Mouse (Mus musculus): Measurements from ENCODE around the gene Pbx4. TPM values are rescaled to one million over a fixed set of nuclear protein-coding genes. Genes with fewer than 3 reads are reported as not detected.

Gene Pbx4
- polyA plus RNA-seq, 1 experiment from 2014 or later, result 61.2 TPM

DNA sequence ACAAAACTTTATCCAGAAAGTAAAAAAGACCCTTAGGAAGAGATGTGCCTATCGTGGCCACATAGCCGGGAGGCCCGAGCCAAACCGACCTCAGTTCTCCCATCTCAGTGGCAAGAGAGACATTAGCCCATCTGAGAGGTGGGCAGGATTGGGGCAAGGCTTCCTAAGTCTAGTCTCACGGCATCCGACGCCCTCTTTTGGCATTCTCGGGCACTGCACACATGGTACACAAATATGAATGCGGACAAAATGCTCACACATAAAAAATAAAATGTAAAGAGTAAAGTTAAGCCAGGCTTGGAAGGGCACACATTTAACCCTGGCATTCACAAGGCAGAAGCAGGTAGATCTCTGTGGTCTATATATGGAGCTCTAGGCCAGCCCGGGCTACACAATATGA is 21.6 kb downstream of the Pbx4 start:
- H3K4me2 ChIP-seq, result no peak overlapping the region
- 95% methylated on average over 10 of the region's 10 CpGs for WGBS

DNA sequence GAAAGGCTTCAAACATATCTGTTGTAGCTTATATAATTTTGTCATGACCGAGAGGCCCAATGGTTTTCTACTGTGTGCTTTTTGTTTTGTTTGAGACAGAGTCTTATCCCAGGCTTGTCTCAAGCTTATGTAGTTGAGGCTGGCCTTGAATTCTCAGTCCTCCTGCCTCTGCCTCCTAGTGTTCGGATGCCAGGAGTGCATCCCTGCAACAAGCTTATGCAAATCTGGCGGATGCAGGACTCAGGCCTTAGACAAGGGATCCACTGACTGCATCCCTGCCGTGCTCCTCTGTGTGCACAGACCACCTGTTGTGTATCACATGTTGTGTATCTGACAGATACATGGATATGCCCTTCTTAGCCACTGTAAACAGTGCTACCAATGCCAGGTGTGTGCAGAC is 28.5 kb downstream of the Pbx4 start:
- no peak overlapping the region for H3K9ac ChIP-seq (replicated peaks)
- H3K4me3 ChIP-seq (replicated peaks), result no peak overlapping the region
- no peak overlapping the region for H3K4me2 ChIP-seq
- H3K27me3 ChIP-seq (replicated peaks), result no peaks in the 10 kb centered on the region
- WGBS, result 63% methylated on average over 4 of the region's 4 CpGs
- H3K9me3 ChIP-seq (replicated peaks), result no peaks in the 10 kb centered on the region
- no peak for ATAC-seq (ENCODE audit: low FRiP score)
- H3K27ac ChIP-seq (replicated peaks), result no peak overlapping the region
- peaks cover 30% of the 10 kb centered on the region for H3K36me3 ChIP-seq
- H3K4me1 ChIP-seq, result no peaks in the 10 kb centered on the region

More for the DNA sequence above, 21.6 kb downstream of the Pbx4 start:
- Histone ChIP-seq H3K4me1 (no peaks in the 10 kb centered on the region), H3K9ac (replicated peaks) (no peak overlapping the region), H3K27me3 (replicated peaks) (no peaks in the 10 kb centered on the region), H3K9me3 (replicated peaks) (no peaks in the 10 kb centered on the region), H3K27ac (replicated peaks) (no peak overlapping the region), H3K4me3 (replicated peaks) (no peak overlapping the region), H3K36me3 (peaks cover 5% of the 10 kb centered on the region; the same call in 1 of the 2 replicates)
- ATAC-seq (ENCODE audit: low FRiP score), result no peak

DNA sequence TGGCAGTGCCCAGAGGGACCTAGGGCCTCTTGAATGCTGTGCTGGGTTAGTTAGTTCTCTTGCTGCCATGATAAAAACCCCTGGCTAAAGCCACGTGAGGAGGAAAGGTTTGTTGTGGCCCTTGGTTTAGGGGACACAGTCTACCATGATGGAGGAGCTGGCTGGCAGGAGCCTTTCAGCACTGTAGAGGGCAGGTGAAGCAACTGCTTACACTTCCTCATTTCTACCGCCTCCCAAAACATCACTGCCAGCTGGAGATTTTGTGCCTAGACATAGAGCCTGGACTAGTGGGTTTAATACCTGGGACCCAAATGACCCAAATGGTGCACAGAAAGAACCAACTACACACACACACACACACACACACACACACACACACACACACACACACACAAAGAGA is 29.0 kb downstream of the Pbx4 start:
- Histone ChIP-seq H3K4me1 (no peaks in the 10 kb centered on the region), H3K36me3 (peaks cover 30% of the 10 kb centered on the region), H3K27ac (replicated peaks) (no peak overlapping the region), H3K27me3 (replicated peaks) (no peaks in the 10 kb centered on the region), H3K9ac (replicated peaks) (no peak overlapping the region), H3K4me2 (no peak overlapping the region), H3K9me3 (replicated peaks) (no peaks in the 10 kb centered on the region), H3K4me3 (replicated peaks) (no peak overlapping the region)
- ATAC-seq (ENCODE audit: low FRiP score), result no peak
- WGBS, result 77% methylated on average over 2 of the region's 2 CpGs

DNA sequence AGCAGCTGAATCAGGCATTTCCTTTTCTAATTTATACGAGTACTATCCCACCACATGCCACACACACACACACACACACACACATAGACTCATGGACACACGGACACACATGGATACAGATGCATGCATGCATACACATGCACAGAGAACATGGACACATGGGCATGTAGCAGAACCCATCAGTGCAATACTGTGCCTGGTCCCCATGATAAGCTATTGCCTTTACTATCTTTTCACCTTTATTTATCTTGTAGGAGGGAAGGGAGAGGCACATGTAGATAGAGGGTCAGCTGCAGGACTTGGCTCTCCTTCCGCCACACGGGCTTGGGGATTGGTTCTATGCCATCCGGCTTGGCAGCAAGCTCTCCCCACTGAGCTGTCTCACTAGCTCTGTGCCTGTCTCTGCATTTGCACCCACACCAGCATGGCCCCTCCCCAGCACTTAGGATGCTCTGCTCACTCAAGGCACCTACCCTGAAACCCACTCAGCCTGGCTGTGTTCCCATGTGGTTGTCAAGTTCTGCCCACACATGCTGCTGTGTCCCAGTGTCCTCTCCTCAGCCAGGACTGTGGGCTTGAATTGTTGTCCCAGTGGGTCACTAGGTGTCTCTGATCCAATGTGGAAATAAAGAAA is 31.2 kb downstream of the Pbx4 start:
- H3K4me1 ChIP-seq, result no peaks in the 10 kb centered on the region
- no peak overlapping the region for H3K9ac ChIP-seq (replicated peaks)
- no peak overlapping the region for H3K4me2 ChIP-seq
- peaks cover 30% of the 10 kb centered on the region for H3K36me3 ChIP-seq
- WGBS, result 87% methylated on average over 5 of the region's 5 CpGs
- H3K9me3 ChIP-seq (replicated peaks), result no peaks in the 10 kb centered on the region
- H3K27ac ChIP-seq (replicated peaks), result no peak overlapping the region
- ATAC-seq (ENCODE audit: low FRiP score), result no peak
- no peaks in the 10 kb centered on the region for H3K27me3 ChIP-seq (replicated peaks)
- H3K4me3 ChIP-seq (replicated peaks), result no peak overlapping the region

- Histone ChIP-seq H3K27me3 (replicated peaks) (no peaks in the 10 kb centered on the region), H3K4me1 (no peaks in the 10 kb centered on the region), H3K4me3 (replicated peaks) (no peak overlapping the region), H3K27ac (replicated peaks) (no peak overlapping the region), H3K9me3 (replicated peaks) (no peaks in the 10 kb centered on the region), H3K4me2 (no peak overlapping the region), H3K36me3 (peaks cover 29% of the 10 kb centered on the region), H3K9ac (replicated peaks) (no peak overlapping the region)
- no peak for ATAC-seq (ENCODE audit: low FRiP score)
- 82% methylated on average over 5 of the region's 5 CpGs for WGBS
Observed at GRCm38 (mm10) chr8:69864180-69864579, 31.9 kb downstream of the Pbx4 start.

GRCm38 (mm10) chr8:69867696-69868326 is 35.5 kb downstream of the Pbx4 start:
- no peak overlapping the region for H3K4me3 ChIP-seq (replicated peaks)
- no peaks in the 10 kb centered on the region for H3K4me1 ChIP-seq
- H3K9ac ChIP-seq (replicated peaks), result no peak overlapping the region
- no peak overlapping the region for H3K4me2 ChIP-seq
- peaks cover 16% of the 10 kb centered on the region; the same call in 1 of the 2 replicates for H3K36me3 ChIP-seq
- WGBS, result 81% methylated on average over 5 of the region's 5 CpGs
- H3K27ac ChIP-seq (replicated peaks), result no peak overlapping the region
- no peaks in the 10 kb centered on the region for H3K27me3 ChIP-seq (replicated peaks)
- no peaks in the 10 kb centered on the region for H3K9me3 ChIP-seq (replicated peaks)
- no peak for ATAC-seq (ENCODE audit: low FRiP score)

DNA sequence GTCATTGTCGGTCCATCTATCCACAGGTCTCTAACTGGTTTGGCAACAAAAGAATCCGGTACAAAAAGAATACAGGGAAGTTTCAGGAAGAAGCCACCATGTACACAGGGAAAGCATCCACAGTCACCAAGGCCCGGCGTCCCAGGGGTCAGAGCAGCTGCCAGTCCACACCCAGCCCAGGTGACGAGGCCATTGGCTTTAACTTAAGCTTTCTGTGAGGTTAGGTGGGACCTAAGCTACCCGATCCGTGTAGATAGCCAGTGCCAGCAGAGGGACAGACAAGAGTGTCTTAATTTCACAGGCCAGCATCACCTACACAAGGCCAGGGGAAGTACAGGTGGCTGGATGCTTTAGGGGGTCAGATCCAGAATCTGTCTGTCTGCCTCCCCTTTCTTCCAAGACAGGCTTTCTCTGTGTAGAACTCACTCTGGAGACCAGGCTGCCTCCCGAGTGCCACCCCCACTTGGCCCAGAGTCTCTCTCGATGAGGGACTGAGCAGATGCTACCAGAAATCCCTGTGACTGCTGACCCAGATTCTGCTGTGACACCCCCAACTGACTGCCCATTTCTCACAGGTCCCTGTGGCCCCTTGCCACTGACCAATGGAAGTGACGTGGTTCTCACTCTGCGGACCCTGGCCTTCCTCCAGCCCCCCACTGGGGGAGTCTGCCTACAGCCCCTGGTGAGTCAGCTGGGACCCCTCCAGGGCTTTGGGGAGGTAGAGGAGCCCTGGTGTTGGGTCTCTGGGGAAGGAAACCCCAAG is 37.9 kb downstream of the Pbx4 start:
- WGBS, result 88% methylated on average over 11 of the region's 11 CpGs
- H3K27me3 ChIP-seq (replicated peaks), result no peaks in the 10 kb centered on the region
- no peak overlapping the region for H3K4me2 ChIP-seq
- no peaks in the 10 kb centered on the region for H3K9me3 ChIP-seq (replicated peaks)
- H3K4me3 ChIP-seq (replicated peaks), result no peak overlapping the region
- no peaks in the 10 kb centered on the region for H3K4me1 ChIP-seq
- H3K27ac ChIP-seq (replicated peaks), result no peak overlapping the region
- ATAC-seq (ENCODE audit: low FRiP score), result no peak
- no peak overlapping the region for H3K9ac ChIP-seq (replicated peaks)
- peaks cover 10% of the 10 kb centered on the region; the same call in 1 of the 2 replicates for H3K36me3 ChIP-seq

DNA sequence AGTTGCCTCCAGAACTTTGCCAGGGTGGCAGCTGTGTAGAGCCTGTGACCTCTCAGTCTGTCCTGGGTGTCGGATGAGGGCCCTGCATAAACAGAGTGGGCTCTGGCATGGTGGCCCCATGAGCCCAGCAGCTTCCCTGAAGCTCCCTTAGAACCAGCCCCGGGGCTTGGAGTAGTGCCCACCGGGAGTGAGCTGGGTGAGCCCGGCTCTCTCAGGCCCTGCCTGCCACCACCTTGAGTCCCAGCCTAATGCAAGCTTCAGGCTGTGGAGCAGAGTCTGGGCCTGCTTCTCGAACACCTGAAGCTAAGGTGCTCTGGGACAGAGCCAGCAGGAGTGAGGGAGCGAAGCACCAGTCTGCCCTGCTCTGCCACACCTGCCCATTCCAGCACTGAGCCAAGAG is 38.6 kb downstream of the Pbx4 start:
- H3K36me3 ChIP-seq, result peaks cover 6% of the 10 kb centered on the region; the same call in 1 of the 2 replicates
- ATAC-seq (ENCODE audit: low FRiP score), result no peak
- H3K4me3 ChIP-seq (replicated peaks), result no peak overlapping the region
- H3K4me2 ChIP-seq, result no peak overlapping the region
- H3K27me3 ChIP-seq (replicated peaks), result no peaks in the 10 kb centered on the region
- no peaks in the 10 kb centered on the region for H3K9me3 ChIP-seq (replicated peaks)
- 91% methylated on average over 6 of the region's 6 CpGs for WGBS
- H3K9ac ChIP-seq (replicated peaks), result no peak overlapping the region
- no peaks in the 10 kb centered on the region for H3K4me1 ChIP-seq
- H3K27ac ChIP-seq (replicated peaks), result no peak overlapping the region

DNA sequence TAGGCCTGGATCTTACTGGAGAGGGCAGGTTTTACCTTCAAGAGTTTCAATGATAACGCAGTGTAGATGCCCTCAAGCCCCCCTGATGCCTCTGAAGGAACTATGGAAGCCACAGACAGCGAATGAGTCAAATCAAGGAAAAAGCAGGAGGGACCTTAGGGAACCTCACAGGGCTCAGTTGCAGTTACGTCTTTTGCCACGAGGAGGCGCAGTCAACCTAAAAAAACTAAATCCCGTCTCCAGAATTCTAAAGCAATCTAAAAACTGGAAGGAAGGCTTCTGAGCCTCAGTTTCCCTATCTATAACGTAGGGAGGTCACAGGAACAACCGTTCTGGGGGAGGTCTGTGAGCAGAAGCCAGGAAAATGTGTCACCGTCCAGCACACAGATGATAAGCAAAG is 41.9 kb downstream of the Pbx4 start:
- no peak overlapping the region for H3K4me2 ChIP-seq
- WGBS, result 11% methylated on average over 9 of the region's 9 CpGs
- no peak for ATAC-seq (ENCODE audit: low FRiP score)

DNA sequence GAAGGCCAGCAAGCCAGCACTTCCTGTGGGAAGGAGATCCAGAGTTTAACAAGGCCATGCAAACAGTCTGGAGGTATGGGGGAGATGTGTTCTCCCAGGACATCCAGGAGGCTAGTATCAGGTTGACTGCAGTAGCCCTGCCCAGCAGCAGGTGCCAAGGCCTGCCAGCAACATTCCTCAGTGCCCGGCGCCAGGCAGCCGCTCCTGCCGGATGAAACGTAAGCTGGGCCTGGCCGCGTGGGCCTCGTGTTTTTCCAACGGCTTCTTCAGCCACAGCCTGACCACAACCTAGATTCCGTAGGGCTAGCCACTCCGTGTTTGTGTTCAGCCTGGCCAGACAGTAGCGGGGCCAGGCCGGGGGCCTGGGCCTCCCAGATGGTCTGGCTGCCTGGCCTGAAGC is 42.4 kb downstream of the Pbx4 start:
- no peak overlapping the region for H3K4me2 ChIP-seq
- H3K27ac ChIP-seq (replicated peaks), result no peak overlapping the region
- peaks cover 22% of the 10 kb centered on the region for H3K27me3 ChIP-seq (replicated peaks)
- peaks cover 6% of the 10 kb centered on the region; the same call in 1 of the 2 replicates for H3K36me3 ChIP-seq
- peaks cover 2% of the 10 kb centered on the region; the same call in 1 of the 2 replicates for H3K4me1 ChIP-seq
- ATAC-seq (ENCODE audit: low FRiP score), result no peak
- H3K4me3 ChIP-seq (replicated peaks), result no peak overlapping the region
- H3K9ac ChIP-seq (replicated peaks), result no peak overlapping the region
- 80% methylated on average over 13 of the region's 13 CpGs for WGBS
- no peaks in the 10 kb centered on the region for H3K9me3 ChIP-seq (replicated peaks)

More for the DNA sequence above, 41.9 kb downstream of the Pbx4 start:
- no peaks in the 10 kb centered on the region for H3K9me3 ChIP-seq (replicated peaks)
- peaks cover 17% of the 10 kb centered on the region for H3K27me3 ChIP-seq (replicated peaks)
- peaks cover 6% of the 10 kb centered on the region; the same call in 1 of the 2 replicates for H3K36me3 ChIP-seq
- H3K9ac ChIP-seq (replicated peaks), result no peak overlapping the region
- no peak overlapping the region for H3K4me3 ChIP-seq (replicated peaks)
- no peak overlapping the region for H3K27ac ChIP-seq (replicated peaks)
- no peaks in the 10 kb centered on the region for H3K4me1 ChIP-seq

DNA sequence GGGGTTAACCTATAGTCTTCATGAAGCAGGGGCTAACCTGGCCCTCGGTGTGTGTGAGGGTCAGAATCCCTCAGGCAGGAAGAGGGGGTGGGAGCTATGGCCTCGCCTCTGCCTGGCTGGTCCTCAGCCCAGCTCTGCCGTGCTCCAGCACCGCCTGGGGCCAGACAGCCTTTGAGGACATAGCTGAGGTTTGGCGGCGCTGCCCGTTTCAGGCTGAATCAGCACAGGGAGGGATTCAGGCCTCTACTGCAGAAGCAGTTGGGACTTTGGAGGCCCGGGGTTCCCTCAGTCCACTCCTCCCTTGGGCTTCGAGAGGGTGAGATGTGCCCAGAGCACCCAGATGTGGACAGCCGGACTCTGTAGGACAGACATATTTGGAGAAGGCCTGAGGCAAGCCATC is 43.8 kb downstream of the Pbx4 start:
- H3K9me3 ChIP-seq (replicated peaks), result no peaks in the 10 kb centered on the region

DNA sequence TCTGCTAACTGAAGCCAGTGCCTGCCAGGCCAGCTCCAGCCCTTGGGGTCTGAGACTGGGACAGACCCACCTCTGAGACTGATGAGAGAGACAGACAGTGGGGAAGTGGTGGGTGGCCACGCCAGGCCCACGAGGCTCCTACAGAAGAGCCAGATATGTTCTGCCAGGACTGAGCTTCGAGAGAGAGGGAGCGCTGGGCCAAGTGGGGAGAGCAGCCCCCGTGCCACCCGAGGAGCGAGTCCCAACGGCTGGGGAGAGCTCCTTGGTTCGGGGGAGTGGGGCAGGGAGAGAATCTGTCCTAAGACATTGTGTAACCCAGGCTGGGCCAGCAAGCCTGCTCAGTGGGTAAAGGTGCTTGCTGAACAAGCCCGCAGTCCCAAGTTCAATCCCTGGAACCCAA is 44.7 kb downstream of the Pbx4 start:
- H3K27me3 ChIP-seq (replicated peaks), result peaks cover 45% of the 10 kb centered on the region

More for the DNA sequence above, 43.8 kb downstream of the Pbx4 start:
- Histone ChIP-seq H3K4me3 (replicated peaks) (no peak overlapping the region), H3K4me1 (peaks cover 16% of the 10 kb centered on the region), H3K27ac (replicated peaks) (no peak overlapping the region), H3K27me3 (replicated peaks) (peaks cover 37% of the 10 kb centered on the region), H3K4me2 (no peak overlapping the region), H3K9ac (replicated peaks) (no peak overlapping the region), H3K36me3 (peaks cover 2% of the 10 kb centered on the region; the same call in 1 of the 2 replicates)
- no peak for ATAC-seq (ENCODE audit: low FRiP score)
- 55% methylated on average over 10 of the region's 10 CpGs for whole genome bisulfite sequencing

More for the DNA sequence above, 44.7 kb downstream of the Pbx4 start:
- WGBS, result 83% methylated on average over 10 of the region's 10 CpGs
- no peak overlapping the region for H3K9ac ChIP-seq (replicated peaks)
- no peak overlapping the region for H3K27ac ChIP-seq (replicated peaks)
- H3K36me3 ChIP-seq, result no peaks in the 10 kb centered on the region; the same call in 1 of the 2 replicates
- H3K4me1 ChIP-seq, result peaks cover 24% of the 10 kb centered on the region
- no peak for ATAC-seq (ENCODE audit: low FRiP score)
- H3K4me3 ChIP-seq (replicated peaks), result no peak overlapping the region
- no peaks in the 10 kb centered on the region for H3K9me3 ChIP-seq (replicated peaks)
- H3K4me2 ChIP-seq, result no peak overlapping the region

Data from neural tube, embryonic 15.5 days (tissue).